Mouse (Mus musculus) erythroblast, embryonic 14.5 days (primary cell): ENCODE results near the gene Cd164l2.

Experiments
- GATA1 ChIP-seq: IDR thresholded peaks from 2 replicates; pipeline ENCODE4 v1.6.1; 2012; ENCODE audit warnings: low read length, inconsistent platforms, mixed read lengths
- TAL1 ChIP-seq: IDR thresholded peaks from 3 replicates; pipeline ENCODE4 v1.6.1; 2012; ENCODE audit warnings: low read length, inconsistent platforms, mixed read lengths

DNA sequence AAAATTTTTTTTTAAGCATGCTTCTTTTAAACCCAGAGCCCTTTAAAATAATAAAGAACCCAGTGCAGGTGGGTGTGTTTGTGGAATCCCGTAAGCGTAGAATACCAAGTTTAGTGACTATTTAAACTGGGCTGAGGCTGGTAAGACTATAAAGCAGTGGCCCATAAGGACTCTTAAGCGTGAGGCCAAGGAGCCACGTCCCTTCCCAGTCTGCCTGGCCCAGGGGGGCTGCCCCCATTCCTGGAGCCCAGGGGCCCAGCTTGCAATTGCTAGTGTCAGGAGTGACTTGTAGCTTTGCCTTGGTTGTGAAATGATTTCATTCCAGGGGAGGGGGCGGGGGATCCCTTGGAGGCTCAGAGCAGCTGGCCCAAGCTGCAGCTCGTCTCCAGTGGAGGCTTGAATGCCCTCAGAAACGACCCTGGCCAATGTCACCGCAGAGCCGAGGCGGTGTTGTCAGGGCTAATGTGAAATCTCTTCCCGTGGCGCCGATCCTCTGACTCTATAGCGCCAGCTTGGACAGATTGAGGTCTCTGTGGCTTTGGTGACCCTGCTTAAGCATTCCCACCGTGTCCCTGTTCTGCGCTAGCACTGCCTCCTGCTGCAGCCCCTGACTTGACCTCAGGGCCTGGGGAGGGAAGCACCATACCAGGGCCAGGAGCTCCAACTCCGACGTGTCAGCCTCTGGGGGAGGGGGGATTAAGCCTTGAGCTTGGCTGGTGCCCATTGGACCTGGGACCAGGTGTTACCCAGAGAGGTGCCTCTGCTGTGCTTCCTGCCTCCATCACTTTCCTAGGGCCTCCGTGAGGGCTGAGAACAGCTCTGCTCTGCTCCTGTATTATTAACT, 13.4 kb upstream of the Cd164l2 start:
- no peak for TF ChIP-seq GATA1
- TF ChIP-seq TAL1: no peak
